Mouse (Mus musculus) heart, postnatal 0 days (tissue): ENCODE measurements around the gene Galnt6.

Source experiments
- CTCF ChIP-seq: IDR thresholded peaks from 2 replicates; pipeline ENCODE4 v1.5.1; 2016; ENCODE audit warnings: antibody characterized with exemption, control low read depth, low read depth
- EP300 ChIP-seq: IDR thresholded peaks from 2 replicates; pipeline ENCODE4 v1.6.1; 2016; ENCODE audit warnings: antibody characterized with exemption, low read depth

DNA sequence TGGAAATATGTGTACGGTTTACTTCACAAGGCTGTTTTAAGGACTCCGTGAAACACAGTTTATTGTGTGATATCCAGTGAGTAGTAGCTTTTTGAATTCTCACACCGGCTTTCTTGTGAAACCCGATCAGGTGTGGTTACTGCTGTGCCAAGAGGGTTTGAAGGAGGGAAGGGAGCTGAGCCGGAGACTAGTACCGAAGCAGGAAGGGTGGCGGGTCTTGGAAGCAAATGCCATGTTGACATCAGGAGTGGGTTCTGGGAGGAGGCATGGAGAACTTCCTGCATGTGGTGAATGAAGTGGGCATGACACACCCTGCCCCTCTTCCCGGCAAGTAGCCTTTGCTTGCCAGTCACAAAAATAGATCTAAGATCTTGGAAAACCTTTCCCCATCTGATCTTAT, 33.5 kb upstream of the Galnt6 start:
- TF ChIP-seq EP300 (no peak), CTCF (no peak)
